Mouse (Mus musculus) neural tube, embryonic 14.5 days (tissue): ENCODE measurements around the gene B3galt4. TPM values are rescaled to one million over a fixed set of nuclear protein-coding genes. Genes with fewer than 3 reads are reported as not detected.

Experiments
- polyA plus RNA-seq: library from polyadenylated mRNA; unstranded; fragments of >200 nt; fragmentation: Nextera tagmentation; extraction: Ambion mirVana; gene quantifications from 2 replicates; pipeline ENCODE4 v1.2.1, GENCODE M21; 2014

Gene B3galt4
- polyA plus RNA-seq, 1 experiment from 2014 or later = 6.2 TPM

Other genes starting within 250 kb of the B3galt4 start
- 69.1 and 73.5 TPM in 2 replicates for gene March2, start 232.8 kb downstream of the B3galt4 start, polyA plus RNA-seq
- gene Rab11b, start 191.0 kb downstream of the B3galt4 start, polyA plus RNA-seq = 449 and 532 TPM in 2 replicates
- gene Angptl4, start 169.7 kb downstream of the B3galt4 start, polyA plus RNA-seq = 9.7 and 20.6 TPM in 2 replicates
- 40.1 and 42.1 TPM in 2 replicates for gene Kank3, start 141.0 kb downstream of the B3galt4 start, polyA plus RNA-seq
- gene Rps28, start 126.9 kb downstream of the B3galt4 start, polyA plus RNA-seq = 550 and 584 TPM in 2 replicates
- gene Ndufa7, start 126.9 kb downstream of the B3galt4 start, polyA plus RNA-seq = 529 and 591 TPM in 2 replicates
- 52.1 and 54.1 TPM in 2 replicates for gene Cd320, start 108.4 kb downstream of the B3galt4 start, polyA plus RNA-seq
- gene Gm7029, start 77.7 kb downstream of the B3galt4 start, polyA plus RNA-seq = not detected in 2 replicates
- gene Kifc1, start 60.8 kb downstream of the B3galt4 start, polyA plus RNA-seq = 1.1 and 1.6 TPM in 2 replicates
- gene Platr17, start 46.4 kb downstream of the B3galt4 start, polyA plus RNA-seq = 0.70 and 0.79 TPM in 2 replicates
- 46.0 and 54.1 TPM in 2 replicates for gene Daxx, start 42.1 kb downstream of the B3galt4 start, polyA plus RNA-seq
- gene Tapbp, start 35.6 kb downstream of the B3galt4 start, polyA plus RNA-seq = 35.7 and 36.2 TPM in 2 replicates
- 6.5 and 8.9 TPM in 2 replicates for gene Zbtb22, start 35.6 kb downstream of the B3galt4 start, polyA plus RNA-seq
- gene Rgl2, start 21.9 kb downstream of the B3galt4 start, polyA plus RNA-seq = 48.8 and 51.3 TPM in 2 replicates
- 168 TPM in 2 replicates for gene Pfdn6, start 11.1 kb downstream of the B3galt4 start, polyA plus RNA-seq
- gene Wdr46, start 10.8 kb downstream of the B3galt4 start, polyA plus RNA-seq = 18.9 TPM in 2 replicates
- 57.9 and 59.9 TPM in 2 replicates for gene Vps52, start 4.3 kb upstream of the B3galt4 start, polyA plus RNA-seq
- gene Rps18, start 4.5 kb upstream of the B3galt4 start, polyA plus RNA-seq = 825 and 874 TPM in 2 replicates
- 8.6 and 10.9 TPM in 2 replicates for gene H2-K1, start 48.9 kb upstream of the B3galt4 start, polyA plus RNA-seq
- gene Ring1, start 73.2 kb upstream of the B3galt4 start, polyA plus RNA-seq = 5.6 and 7.3 TPM in 2 replicates
- 70.1 and 72.1 TPM in 2 replicates for gene H2-Ke6, start 76.6 kb upstream of the B3galt4 start, polyA plus RNA-seq
- gene Slc39a7, start 80.2 kb upstream of the B3galt4 start, polyA plus RNA-seq = 77.9 and 90.8 TPM in 2 replicates
- 29.1 and 30.8 TPM in 2 replicates for gene Rxrb, start 80.3 kb upstream of the B3galt4 start, polyA plus RNA-seq
- 3.6 and 4.5 TPM in 2 replicates for gene Col11a2, start 87.9 kb upstream of the B3galt4 start, polyA plus RNA-seq
- not detected in 2 replicates for gene H2-Oa, start 140.9 kb upstream of the B3galt4 start, polyA plus RNA-seq
- gene H2-DMa, start 168.1 kb upstream of the B3galt4 start, polyA plus RNA-seq = 19.1 and 20.7 TPM in 2 replicates
- 109 and 160 TPM in 2 replicates for gene Brd2, start 171.1 kb upstream of the B3galt4 start, polyA plus RNA-seq
- gene H2-DMb2, start 191.8 kb upstream of the B3galt4 start, polyA plus RNA-seq = 0.16 and 0.18 TPM in 2 replicates
- 0.33 and 0.43 TPM in 2 replicates for gene H2-DMb1, start 201.6 kb upstream of the B3galt4 start, polyA plus RNA-seq
- 0.68 and 2.0 TPM in 2 replicates for gene Tap1, start 236.1 kb upstream of the B3galt4 start, polyA plus RNA-seq
- 0.63 and 1.3 TPM in 2 replicates for gene Psmb9, start 236.3 kb upstream of the B3galt4 start, polyA plus RNA-seq
- gene Psmb8, start 246.2 kb upstream of the B3galt4 start, polyA plus RNA-seq = 0.76 and 3.5 TPM in 2 replicates